Mouse (Mus musculus) heart, adult 2 months (tissue): ENCODE results near the gene Limk2. TPM values are rescaled to one million over a fixed set of nuclear protein-coding genes. Genes with fewer than 3 reads are reported as not detected.

Experiments used
- DNase-seq, 2 experiments: peaks; one replicate each; pipeline ENCODE4 v3.0.0; 2021
- H3K27ac ChIP-seq: fragments of 200-600 bp; 2 replicates; pipeline ENCODE4 v1.8.1; 2022
- H3K27me3 ChIP-seq: fragments of 200-500 bp; 2 replicates; pipeline ENCODE4 v1.6.1; 2012; ENCODE audit warnings: mild to moderate bottlenecking, low read length, inconsistent platforms, mixed read lengths; ENCODE audit not compliant: control insufficient read depth, insufficient read depth
- H3K36me3 ChIP-seq: fragments of 200-500 bp; 2 replicates; pipeline ENCODE4 v1.6.1; 2012; ENCODE audit warnings: low read length, inconsistent platforms; ENCODE audit not compliant: control insufficient read depth, insufficient read depth
- H3K4me1 ChIP-seq: fragments of 200-500 bp; 2 replicates; pipeline ENCODE4 v1.6.1; 2011; ENCODE audit warnings: low read length; ENCODE audit not compliant: control insufficient read depth, insufficient read depth
- H3K4me3 ChIP-seq: fragments of 200-600 bp; 2 replicates; pipeline ENCODE4 v1.8.1; 2022
- H3K79me2 ChIP-seq: fragments of 200-500 bp; replicated peaks from 2 replicates; pipeline ENCODE4 v1.6.1; 2012; ENCODE audit warnings: mild to moderate bottlenecking, inconsistent platforms, low read length, moderate library complexity, mixed read lengths; ENCODE audit not compliant: control insufficient read depth, insufficient read depth
- H3K9ac ChIP-seq: fragments of 200-500 bp; 2 replicates; pipeline ENCODE4 v1.6.1; 2012; ENCODE audit warnings: low read depth, mild to moderate bottlenecking, control low read depth, inconsistent platforms, low read length, mixed read lengths
- CTCF ChIP-seq: fragments of 200-600 bp; IDR thresholded peaks from 2 replicates; pipeline ENCODE4 v1.8.1; 2022; ENCODE audit warnings: antibody characterized with exemption, mild to moderate bottlenecking, moderate library complexity
- EP300 ChIP-seq: fragments of 200-500 bp; IDR thresholded peaks from 2 replicates; pipeline ENCODE4 v1.6.1; 2011; ENCODE audit warnings: low read depth, low read length, control low read depth; ENCODE audit not compliant: insufficient read depth
- POLR2A ChIP-seq: fragments of 200-500 bp; IDR thresholded peaks from 2 replicates; pipeline ENCODE4 v1.6.1; 2011; ENCODE audit warnings: mild to moderate bottlenecking, low read depth, low read length, control low read depth; ENCODE audit not compliant: insufficient read depth
- WGBS: fragments of 180-500 bp; shearing (Covaris S2); methylation state at CpG from one replicate; pipeline ENCODE4 v1.1.7; 2018; 5-methylcytosine and 5-hydroxymethylcytosine counted together
- intact Hi-C: fragments of 180-260 bp; cut with DNase I; formaldehyde crosslinking; loops from one replicate; pipeline ENCODE4 v1.15.1; 2025
- polyA plus RNA-seq: library from polyadenylated mRNA; depleted of rRNA; stranded (reverse); fragments of >200 nt; gene quantifications from 2 replicates; pipeline ENCODE4 v1.2.3, GENCODE M21; 2012; rRNA removed
- total RNA-seq, 2 experiments: library from RNA; stranded (reverse); gene quantifications; 2 replicates each; pipeline ENCODE4 v1.2.3; 2021

The Limk2 gene
- total and polyA plus RNA-seq, 3 experiments: 16.4 to 41.8 (median 17.1) TPM

GRCm38 (mm10) chr11:3294641-3295040 is 114.3 kb downstream of the Limk2 start:
- DNase-seq: no peak
- no peaks in the 10 kb centered on the region; the same call in 1 of the 2 replicates for H3K36me3 ChIP-seq
- intact Hi-C loops: loop anchor here (5.0 kb wide), 2 partner anchors 92 to 113 kb away; partner anchors contain the start of genes Eif4enif1 and Limk2

More at GRCm38 (mm10) chr11:3294641-3295040, 114.3 kb downstream of the Limk2 start:
- Histone ChIP-seq H3K27me3 (no peaks in the 10 kb centered on the region), H3K27ac (no peak overlapping the region), H3K4me1 (peaks cover 9% of the 10 kb centered on the region), H3K79me2 (0 out of 2 replicates have a peak, but pooled peaks cover 2% of the 10 kb centered on the region), H3K9ac (no peak overlapping the region), H3K4me3 (no peak overlapping the region)
- WGBS: 97% methylated on average over 2 of the region's 2 CpGs
- no peak for TF ChIP-seq POLR2A
- TF ChIP-seq EP300: no peak
- TF ChIP-seq CTCF: no peak

Other genes starting within 250 kb of the Limk2 start
- 10 to 100 TPM; 17.3 to 17.4 TPM for gene Sfi1, start 215.7 kb downstream of the Limk2 start, total RNA-seq
- gene Sfi1, start 215.7 kb downstream of the Limk2 start, polyA plus RNA-seq: 11.3 and 13.0 TPM in 2 replicates
- gene Eif4enif1, start 206.8 kb downstream of the Limk2 start, total RNA-seq: 10 to 100 TPM; 36.4 to 43.6 TPM
- 29.6 and 44.3 TPM in 2 replicates for gene Eif4enif1, start 206.8 kb downstream of the Limk2 start, polyA plus RNA-seq
- 10 to 100 TPM; 59.0 to 61.7 TPM for gene Drg1, start 142.8 kb downstream of the Limk2 start, total RNA-seq
- gene Drg1, start 142.8 kb downstream of the Limk2 start, polyA plus RNA-seq: 19.9 and 38.5 TPM in 2 replicates
- gene Patz1, start 120.3 kb downstream of the Limk2 start, total RNA-seq: 10 to 100 TPM; 19.4 to 30.8 TPM
- gene Patz1, start 120.3 kb downstream of the Limk2 start, polyA plus RNA-seq: 16.3 and 19.9 TPM in 2 replicates
- 10 to 100 TPM; 29.4 to 36.4 TPM for gene Pik3ip1, start 78.8 kb downstream of the Limk2 start, total RNA-seq
- gene Pik3ip1, start 78.8 kb downstream of the Limk2 start, polyA plus RNA-seq: 29.5 and 36.2 TPM in 2 replicates
- 10 to 100 TPM; 19.9 to 21.6 TPM for gene Rnf185, start 43.2 kb upstream of the Limk2 start, total RNA-seq
- 23.0 and 35.2 TPM in 2 replicates for gene Rnf185, start 43.2 kb upstream of the Limk2 start, polyA plus RNA-seq
- under 1 TPM in 1 of 2 experiments, not detected in 1; 0.09 TPM for gene Pla2g3, start 79.1 kb upstream of the Limk2 start, total RNA-seq
- 0.23 and 0.25 TPM in 2 replicates for gene Pla2g3, start 79.1 kb upstream of the Limk2 start, polyA plus RNA-seq
- gene Inpp5j, start 95.6 kb upstream of the Limk2 start, total RNA-seq: 10 to 100 TPM; 23.4 to 23.6 TPM
- gene Inpp5j, start 95.6 kb upstream of the Limk2 start, polyA plus RNA-seq: 20.1 and 22.2 TPM in 2 replicates
- 10 to 100 TPM; 41.7 to 42.8 TPM for gene Selenom, start 105.5 kb upstream of the Limk2 start, total RNA-seq
- gene Selenom, start 105.5 kb upstream of the Limk2 start, polyA plus RNA-seq: 67.8 and 78.3 TPM in 2 replicates
- 100 to 1,000 TPM; 137 to 154 TPM for gene Smtn, start 131.4 kb upstream of the Limk2 start, total RNA-seq
- 159 and 167 TPM in 2 replicates for gene Smtn, start 131.4 kb upstream of the Limk2 start, polyA plus RNA-seq
- 10 to 100 TPM; 16.1 to 18.5 TPM for gene Morc2a, start 240.0 kb upstream of the Limk2 start, total RNA-seq
- gene Morc2a, start 240.0 kb upstream of the Limk2 start, polyA plus RNA-seq: 6.6 and 13.4 TPM in 2 replicates